Mouse (Mus musculus): ENCODE results near the gene Jade1. TPM values are rescaled to one million over a fixed set of nuclear protein-coding genes. Genes with fewer than 3 reads are reported as not detected.

The Jade1 gene
- polyA plus RNA-seq (2017; shearing (Covaris generic)) = 10 to 100 TPM; 17.7 to 19.5 TPM

DNA sequence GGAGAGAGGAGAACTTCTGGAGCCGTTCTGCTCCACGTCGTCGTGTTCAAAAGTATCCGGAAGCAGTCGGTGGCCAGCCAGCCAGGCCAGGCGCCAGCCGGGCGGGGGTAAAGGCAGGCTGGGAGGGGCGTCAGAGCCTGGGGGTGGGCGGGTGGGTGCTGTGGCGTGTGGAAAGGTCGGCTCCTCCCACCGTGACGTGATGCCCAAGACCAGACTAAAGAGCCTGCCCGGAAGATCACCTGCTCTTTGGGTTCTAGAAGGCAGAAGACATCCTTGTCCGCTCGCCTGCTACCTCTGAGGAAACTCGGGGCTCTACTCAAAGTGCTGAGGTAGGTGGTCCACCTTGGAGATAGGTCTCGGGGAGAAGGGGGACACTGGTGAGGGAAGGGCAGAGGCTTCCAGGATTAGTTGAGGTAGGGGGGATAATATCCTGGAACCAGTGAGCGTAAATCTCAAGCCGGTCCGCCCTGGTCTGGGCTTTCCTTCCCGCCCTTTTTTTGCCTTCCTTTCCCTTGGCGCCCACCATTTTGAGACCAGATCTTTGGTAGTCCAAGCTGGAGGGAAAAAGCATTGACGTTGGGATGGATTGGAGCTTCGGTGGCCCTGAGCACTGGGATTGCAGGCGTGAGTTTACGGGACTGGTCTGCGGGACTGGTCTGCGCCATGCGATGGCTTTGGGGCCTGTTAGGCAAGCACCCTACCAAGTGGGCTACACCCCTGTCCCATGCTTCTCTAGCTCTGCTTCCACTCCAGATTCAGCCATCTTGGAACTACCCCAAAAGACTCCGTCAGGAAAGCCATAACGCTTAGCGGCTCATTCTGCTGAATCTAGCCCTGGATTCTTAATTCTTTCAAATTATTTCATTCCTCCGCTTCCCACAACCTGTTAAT, at the start of gene Jade1:
Jade1 (plus strand) TSS at position 241 of the 891 bp plus-strand sequence.

Other genes with a start within 250 kb of the Jade1 start
- gene Sclt1, start 186.8 kb downstream of the Jade1 start, polyA plus RNA-seq (2017; shearing (Covaris generic)) = 10 to 100 TPM in 1 of 2 experiments, 1 to 10 TPM in 1; 9.6 to 13.8 TPM
- 10 to 100 TPM in 1 of 2 experiments, 1 to 10 TPM in 1; 7.5 to 10.2 TPM for gene D3Ertd751e, start 186.9 kb downstream of the Jade1 start, polyA plus RNA-seq (2017; shearing (Covaris generic))